In genomic region chr1:58716162-58716882, GRCm38 (mm10) we compare ENCODE assay signal across 12 mouse cellular contexts. TPM values are rescaled to one million over a fixed set of nuclear protein-coding genes. Genes with fewer than 3 reads are reported as not detected.
DNase-seq lines count a peak whose midpoint lies in the region; ATAC-seq and TF ChIP-seq lines count a peak whose summit lies in the region.
"Had no signal": no experiment of that assay in that cellular context is flagged by ENCODE, and none has a peak within 500 bp of the region (broad histone marks: within the 10 kb centered on the region; RNA-seq: fewer than 3 reads in every experiment).

No protein-coding gene starts in this region.

- H3K27me3 ChIP-seq in embryonic facial prominence, embryonic 14.5 days (replicated peaks; ENCODE audit: control insufficient read depth, insufficient read depth, low read length), result no peaks in the 10 kb centered on the region
- no peaks in the 10 kb centered on the region for H3K27me3 ChIP-seq in liver, postnatal 0 days (ENCODE audit: insufficient read depth, low read length)

- H3K9ac ChIP-seq in embryonic facial prominence, embryonic 14.5 days (ENCODE audit: low read depth, low read length), result no peak overlapping the region
- H3K9ac ChIP-seq in liver, postnatal 0 days (replicated peaks), result 0 out of 2 replicates have a peak overlapping the region, but pooled peaks have one; percentile 2

- H3K4me1 ChIP-seq in embryonic facial prominence, embryonic 14.5 days (ENCODE audit: control insufficient read depth, insufficient read depth, low read length), result peaks cover 10% of the 10 kb centered on the region
- peaks cover 41% of the 10 kb centered on the region for H3K4me1 ChIP-seq in liver, postnatal 0 days (ENCODE audit: insufficient read depth)

- DNase-seq in cerebellum, adult 9-10 months, result peak; percentile 2
- DNase-seq in cerebellum, adult 11-12 months, result no peak
- no peak for DNase-seq in layer of hippocampus, adult 2 months (ENCODE audit: low spot score in 2 of 2)
- DNase-seq in layer of hippocampus, adult 8-10 months (ENCODE audit: low spot score in 2 of 2), result no peak
- peak; percentile 40 for DNase-seq in embryonic facial prominence, embryonic 14.5 days (ENCODE audit: low spot score)
- DNase-seq in liver, postnatal 0 days, result no peak
- no peak for DNase-seq in cerebellum, adult 11 months
- DNase-seq in B cell, adult 2 months, result no peak
- DNase-seq: cerebellum, postnatal 36 days; layer of hippocampus, adult 9-11 months; right cerebral cortex, postnatal 14 days had no signal

- 0 out of 2 replicates have a peak overlapping the region, but pooled peaks have one; percentile 2 for H3K27ac ChIP-seq in layer of hippocampus, adult 2 months
- peak overlapping the region; percentile 56 for H3K27ac ChIP-seq in embryonic facial prominence, embryonic 14.5 days (replicated peaks; ENCODE audit: low read depth, low read length)
- H3K27ac ChIP-seq in liver, postnatal 0 days (ENCODE audit: low read depth), result peak overlapping the region; percentile 99

- H3K9me3 ChIP-seq in embryonic facial prominence, embryonic 14.5 days (ENCODE audit: control insufficient read depth, low read length), result no peaks in the 10 kb centered on the region
- H3K9me3 ChIP-seq in liver, postnatal 0 days (ENCODE audit: low read length), result no peaks in the 10 kb centered on the region

- TF ChIP-seq EP300 in liver, postnatal 0 days (IDR thresholded peaks at IDR 0.05; ENCODE audit: low read depth), result peak; percentile 39; the same call in 1 of the 2 replicates

- peaks cover 35% of the 10 kb centered on the region for H3K36me3 ChIP-seq in embryonic facial prominence, embryonic 14.5 days (ENCODE audit: control insufficient read depth, insufficient read depth, low read length)
- H3K36me3 ChIP-seq in liver, postnatal 0 days (replicated peaks; ENCODE audit: insufficient read depth, low read length), result peaks cover 29% of the 10 kb centered on the region

- no peak overlapping the region for H3K4me3 ChIP-seq in layer of hippocampus, adult 2 months
- no peak overlapping the region for H3K4me3 ChIP-seq in embryonic facial prominence, embryonic 14.5 days (ENCODE audit: low read depth, low read length)
- peak overlapping the region; percentile 88 for H3K4me3 ChIP-seq in liver, postnatal 0 days (ENCODE audit: low read depth, low read length)

- no peak for ATAC-seq in embryonic facial prominence, embryonic 14.5 days (ENCODE audit: low read depth)
- no peak for ATAC-seq in liver, postnatal 0 days

- WGBS in embryonic facial prominence, embryonic 14.5 days, result 44% methylated on average over 7 of the region's 7 CpGs
- 8% methylated on average over 7 of the region's 7 CpGs for WGBS in liver, postnatal 0 days (ENCODE audit: insufficient replicate concordance)

- H3K4me2 ChIP-seq in embryonic facial prominence, embryonic 14.5 days (ENCODE audit: low read depth, low read length), result peak overlapping the region; percentile 30
- peak overlapping the region; percentile 85 for H3K4me2 ChIP-seq in liver, postnatal 0 days (ENCODE audit: low read depth, low read length)

- no peak for TF ChIP-seq CTCF in layer of hippocampus, adult 2 months (conservative IDR thresholded peaks at IDR 0.05)
- no peak for TF ChIP-seq CTCF in liver, postnatal 0 days (IDR thresholded peaks at IDR 0.05; ENCODE audit: low read depth)

RNA-seq across cellular contexts. Expression of gene Cflar, which starts 5.0 kb away (rescaled TPM):
- 10 to 100 TPM; 32.9 to 35.2 TPM for total RNA-seq in layer of hippocampus, adult 2 months (2021)
- total RNA-seq in layer of hippocampus, adult 8-10 months (2022), result 10 to 100 TPM; 41.2 to 48.5 (median 44.3) TPM
- polyA plus RNA-seq in embryonic facial prominence, embryonic 14.5 days (2014; fragmentation: Nextera tagmentation; extraction: Ambion mirVana), result 32.4 and 33.9 TPM in 2 replicates
- 29.6 and 30.2 TPM in 2 replicates for polyA plus RNA-seq in liver, postnatal 0 days (2015; fragmentation: Nextera tagmentation; extraction: Ambion mirVana)

RNA-seq across cellular contexts. Expression of gene Als2cr12, which starts 20.5 kb away (rescaled TPM):
- not detected for total RNA-seq in layer of hippocampus, adult 2 months (2021)
- not detected for total RNA-seq in layer of hippocampus, adult 8-10 months (2022)
- polyA plus RNA-seq in embryonic facial prominence, embryonic 14.5 days (2014; fragmentation: Nextera tagmentation; extraction: Ambion mirVana), result 0.13 and 0.22 TPM in 2 replicates
- not detected in 2 replicates for polyA plus RNA-seq in liver, postnatal 0 days (2015; fragmentation: Nextera tagmentation; extraction: Ambion mirVana)
- total RNA-seq: midbrain, postnatal 0 days had no signal
- polyA plus RNA-seq: midbrain, postnatal 0 days had no signal

Comparison
In these comparisons a context has a peak if more than half of its experiments do, and no peak if none do; other contexts are left out.
1. DNase-seq: peak in cerebellum, adult 9-10 months (single experiment) and embryonic facial prominence, embryonic 14.5 days (single experiment); none in cerebellum, adult 11-12 months (single experiment), layer of hippocampus, adult 2 months (0 of 2), layer of hippocampus, adult 8-10 months (0 of 2), liver, postnatal 0 days (single experiment), cerebellum, adult 11 months (single experiment) and B cell, adult 2 months (0 of 2).
2. H3K27ac ChIP-seq: peak in every context shown above with its lines; median percentile 99 in liver, postnatal 0 days; 56 in embryonic facial prominence, embryonic 14.5 days; 2 in layer of hippocampus, adult 2 months.